Mouse (Mus musculus) thymus, adult 2 months (tissue): Measurements from ENCODE around the gene Slamf7. TPM values are rescaled to one million over a fixed set of nuclear protein-coding genes. Genes with fewer than 3 reads are reported as not detected.
A peak's percentile ranks its signal among the peaks of the same experiment; 100 is the strongest.

Source experiments
- DNase-seq: peaks from one replicate; pipeline ENCODE4 v3.0.0; 2021
- H3K27ac ChIP-seq: fragments of 200-500 bp; 2 replicates; pipeline ENCODE4 v1.5.1; 2012; ENCODE audit warnings: low read length, control low read depth; ENCODE audit not compliant: control insufficient read depth, insufficient read depth
- H3K27me3 ChIP-seq: fragments of 200-500 bp; 2 replicates; pipeline ENCODE4 v1.6.1; 2012; ENCODE audit warnings: mild to moderate bottlenecking, low read length, moderate library complexity, mixed read lengths; ENCODE audit not compliant: control insufficient read depth, insufficient read depth
- H3K36me3 ChIP-seq: fragments of 200-500 bp; 2 replicates; pipeline ENCODE4 v1.6.1; 2012; ENCODE audit warnings: mild to moderate bottlenecking, low read length, moderate library complexity; ENCODE audit not compliant: control insufficient read depth, insufficient read depth
- H3K4me1 ChIP-seq: fragments of 200-500 bp; replicated peaks from 2 replicates; pipeline ENCODE4 v1.6.1; 2012; ENCODE audit warnings: low read length; ENCODE audit not compliant: control insufficient read depth, insufficient read depth
- H3K4me3 ChIP-seq: fragments of 200-500 bp; 2 replicates; pipeline ENCODE4 v1.5.1; 2012; ENCODE audit warnings: mild to moderate bottlenecking, low read length, control low read depth, moderate library complexity; ENCODE audit not compliant: control insufficient read depth, insufficient read depth
- CTCF ChIP-seq: fragments of 200-500 bp; IDR thresholded peaks from 2 replicates; pipeline ENCODE4 v1.5.1; 2012; ENCODE audit warnings: mild to moderate bottlenecking, control low read depth, low read length, moderate library complexity, borderline replicate concordance; ENCODE audit not compliant: control insufficient read depth, poor library complexity, insufficient read depth; ENCODE audit errors: extremely low read depth
- POLR2A ChIP-seq: fragments of 200-500 bp; IDR thresholded peaks from 2 replicates; pipeline ENCODE4 v1.6.1; 2012; ENCODE audit warnings: mild to moderate bottlenecking, low read length, control low read depth, moderate library complexity; ENCODE audit not compliant: control insufficient read depth, poor library complexity, insufficient read depth; ENCODE audit errors: extremely low read depth
- WGBS: fragments of 180-500 bp; shearing (Covaris S2); methylation state at CpG from one replicate; pipeline ENCODE4 v1.1.7; 2018; 5-methylcytosine and 5-hydroxymethylcytosine counted together
- polyA plus RNA-seq: library from polyadenylated mRNA; depleted of rRNA; stranded (reverse); fragments of >200 nt; gene quantifications from 2 replicates; pipeline ENCODE4 v1.2.3, GENCODE M21; 2012

Gene Slamf7
- polyA plus RNA-seq, 1 experiment, result 4.5 TPM

DNA sequence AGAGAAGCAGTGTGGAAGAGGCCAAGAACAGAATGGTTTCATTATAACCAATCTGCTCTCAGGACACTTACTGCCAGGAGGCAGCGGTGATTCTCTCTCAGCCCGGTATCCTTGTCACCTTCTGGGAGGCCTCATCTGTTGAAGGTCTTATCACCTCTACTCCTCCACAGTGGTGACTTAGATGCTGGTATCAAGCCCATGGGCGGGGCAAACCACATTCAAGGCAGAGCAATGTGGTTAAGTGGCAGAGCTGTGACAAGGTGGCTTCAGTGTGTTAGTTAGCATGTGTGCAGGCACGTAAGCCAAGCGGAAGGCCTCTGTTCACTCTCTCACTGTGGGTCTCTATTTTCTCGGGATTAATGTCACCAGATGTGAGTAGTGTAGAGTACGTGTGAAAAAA, 9.2 kb downstream of the Slamf7 start:
- Histone ChIP-seq H3K4me1 (peaks cover 3% of the 10 kb centered on the region; the same call in 1 of the 2 replicates), H3K27ac (no peak overlapping the region), H3K4me3 (no peak overlapping the region), H3K27me3 (no peaks in the 10 kb centered on the region), H3K36me3 (no peaks in the 10 kb centered on the region)
- TF ChIP-seq CTCF, result no peak
- no peak for TF ChIP-seq POLR2A
- 16% methylated on average over 7 of the region's 7 CpGs for WGBS
- DNase-seq, result peak; percentile 43

DNA sequence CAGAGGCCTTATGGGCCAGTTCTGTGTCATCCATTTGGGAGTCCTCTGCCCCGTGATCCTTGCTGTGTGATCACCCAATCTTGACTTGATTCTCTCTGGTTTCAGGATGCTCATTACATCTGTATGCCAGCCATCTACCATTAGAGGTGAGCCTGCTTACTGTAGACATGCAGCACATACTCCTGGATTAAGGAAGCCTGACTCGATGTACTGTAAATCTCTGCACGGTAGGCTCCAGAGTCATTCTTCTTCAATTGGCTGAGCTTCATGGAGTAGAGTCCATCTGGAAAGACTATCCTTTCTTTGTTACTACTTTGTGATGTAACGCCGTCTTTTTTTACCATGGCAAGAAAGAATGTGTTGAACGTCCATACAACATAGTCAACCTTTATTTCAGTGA, 12.0 kb downstream of the Slamf7 start:
- DNase-seq, result no peak
- Histone ChIP-seq H3K27me3 (no peaks in the 10 kb centered on the region), H3K4me3 (no peak overlapping the region), H3K27ac (no peak overlapping the region), H3K36me3 (no peaks in the 10 kb centered on the region), H3K4me1 (peaks cover 3% of the 10 kb centered on the region; the same call in 1 of the 2 replicates)
- no peak for TF ChIP-seq CTCF
- no peak for TF ChIP-seq POLR2A
- WGBS, result 98% methylated on average over 6 of the region's 6 CpGs

DNA sequence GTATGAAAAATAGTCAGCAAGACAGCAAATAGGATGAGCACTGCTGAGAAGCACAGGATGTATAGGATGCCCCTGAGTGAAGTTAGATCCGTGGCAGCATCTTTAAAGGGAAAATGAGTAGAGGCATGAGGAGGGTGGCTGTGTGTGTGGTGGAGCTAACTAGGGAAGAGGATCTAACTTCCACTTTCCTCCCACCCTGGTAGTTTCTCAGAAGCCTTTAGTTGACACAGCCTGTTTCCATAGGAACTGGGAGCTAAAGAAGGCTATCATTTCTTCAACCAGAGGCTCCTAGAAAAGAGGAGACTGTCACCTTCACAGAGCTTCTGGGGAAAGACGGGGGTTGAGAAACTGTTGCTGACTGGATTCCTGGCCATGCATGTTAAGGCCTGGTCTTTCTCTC, 14.1 kb downstream of the Slamf7 start:
- TF ChIP-seq CTCF, result no peak
- no peak for TF ChIP-seq POLR2A
- DNase-seq, result no peak
- H3K36me3 ChIP-seq, result no peaks in the 10 kb centered on the region
- H3K27ac ChIP-seq, result no peak overlapping the region
- H3K4me3 ChIP-seq, result no peak overlapping the region
- H3K4me1 ChIP-seq, result peaks cover 3% of the 10 kb centered on the region; the same call in 1 of the 2 replicates
- WGBS, result 68% methylated on average over 2 of the region's 2 CpGs
- no peaks in the 10 kb centered on the region for H3K27me3 ChIP-seq

DNA sequence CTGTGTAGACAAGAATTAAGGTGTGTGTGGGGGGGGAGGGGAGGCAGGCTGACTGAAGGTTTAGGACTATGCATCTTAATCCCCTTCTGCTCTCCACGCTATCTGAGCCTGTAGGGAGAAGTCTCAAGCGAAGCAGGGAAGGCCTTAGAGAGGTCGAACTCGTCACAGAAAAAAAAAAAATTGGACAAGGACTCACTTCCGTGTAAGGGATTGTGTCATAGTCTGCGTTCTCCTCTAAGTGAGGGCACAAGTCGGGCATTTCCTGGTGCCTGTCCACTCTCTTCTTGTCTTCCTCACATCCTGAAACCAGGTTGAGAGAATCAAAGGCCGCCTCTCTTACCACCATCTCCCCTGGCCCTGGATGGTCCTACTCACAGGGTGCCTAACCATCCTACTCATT, 15.7 kb downstream of the Slamf7 start:
- Histone ChIP-seq H3K4me3 (no peak overlapping the region), H3K27me3 (no peaks in the 10 kb centered on the region), H3K4me1 (0 out of 2 replicates have a peak, but pooled peaks cover 3% of the 10 kb centered on the region), H3K27ac (no peak overlapping the region), H3K36me3 (no peaks in the 10 kb centered on the region)
- no peak for TF ChIP-seq CTCF
- no peak for TF ChIP-seq POLR2A
- DNase-seq, result no peak
- WGBS, result 90% methylated on average over 8 of the region's 8 CpGs

DNA sequence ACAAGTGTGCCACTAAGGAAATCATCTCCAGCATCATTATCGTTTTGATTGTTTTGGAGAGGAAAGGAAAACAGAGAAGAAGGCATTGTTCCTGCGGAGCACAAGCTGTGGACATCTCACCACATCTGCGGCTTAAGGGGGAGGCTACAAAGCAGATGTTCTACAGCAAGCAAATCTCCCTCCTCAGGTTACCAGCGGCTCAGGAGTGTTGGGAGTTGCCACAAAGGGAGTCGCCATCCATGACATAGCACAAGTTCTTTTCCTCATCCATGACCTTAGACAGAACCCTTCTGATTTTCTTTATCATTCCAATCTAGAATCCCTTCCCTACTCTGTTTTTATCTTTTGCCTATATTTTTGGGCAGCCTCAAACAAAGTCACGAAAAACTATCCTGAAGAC, 17.1 kb downstream of the Slamf7 start:
- 89% methylated on average over 6 of the region's 6 CpGs for WGBS
- Histone ChIP-seq H3K36me3 (no peaks in the 10 kb centered on the region), H3K4me3 (no peak overlapping the region), H3K27ac (no peak overlapping the region), H3K27me3 (no peaks in the 10 kb centered on the region), H3K4me1 (peaks cover 6% of the 10 kb centered on the region)
- TF ChIP-seq POLR2A, result no peak
- no peak for TF ChIP-seq CTCF
- DNase-seq, result no peak

DNA sequence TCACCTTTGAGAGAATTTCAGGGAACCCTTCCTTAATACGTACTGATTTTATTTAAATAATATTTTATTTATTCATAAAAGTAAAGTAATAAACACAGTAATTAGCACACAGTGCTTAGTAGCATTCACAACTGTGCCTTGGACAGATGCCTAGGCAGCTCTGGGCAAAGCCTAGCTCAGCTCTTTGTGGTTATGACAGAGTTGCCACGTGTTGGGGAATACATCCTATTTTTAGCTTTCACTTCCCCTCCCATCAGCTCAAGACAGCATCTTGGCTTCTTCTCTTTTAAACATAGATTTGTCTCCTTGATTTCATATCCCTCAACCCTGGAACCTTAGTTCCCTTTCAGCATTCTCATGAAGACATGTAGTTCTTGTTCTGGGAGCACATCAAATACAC, 21.4 kb downstream of the Slamf7 start:
- Histone ChIP-seq H3K36me3 (no peaks in the 10 kb centered on the region), H3K27ac (no peak overlapping the region), H3K4me1 (peaks cover 12% of the 10 kb centered on the region), H3K27me3 (no peaks in the 10 kb centered on the region), H3K4me3 (no peak overlapping the region)
- no peak for TF ChIP-seq POLR2A
- no peak for TF ChIP-seq CTCF
- DNase-seq, result no peak
- WGBS, result 6% methylated on average over 2 of the region's 2 CpGs

DNA sequence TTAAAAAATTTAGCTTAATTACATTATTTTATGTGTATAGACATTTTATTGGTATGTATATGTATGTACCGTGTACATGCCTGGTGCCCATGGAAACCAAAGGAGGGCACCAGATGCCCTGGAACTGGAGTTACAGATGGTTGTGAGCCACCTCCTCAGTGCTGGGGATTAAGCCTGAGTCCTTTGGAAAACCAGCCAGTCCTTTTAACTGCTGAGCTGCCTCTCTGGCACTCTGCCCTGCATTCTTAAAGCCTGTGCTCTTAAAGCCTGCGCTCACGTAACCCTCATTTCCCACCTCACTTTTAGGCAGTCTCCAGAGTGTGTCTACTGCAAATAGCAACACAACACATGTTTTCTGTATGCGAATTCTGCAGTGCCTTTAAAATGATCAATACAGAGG, 21.9 kb downstream of the Slamf7 start:
- H3K27ac ChIP-seq, result no peak overlapping the region
- H3K4me1 ChIP-seq, result peaks cover 12% of the 10 kb centered on the region
- H3K36me3 ChIP-seq, result no peaks in the 10 kb centered on the region
- 57% methylated on average over 4 of the region's 4 CpGs for WGBS
- DNase-seq, result no peak
- H3K27me3 ChIP-seq, result no peaks in the 10 kb centered on the region
- TF ChIP-seq CTCF (no peak), POLR2A (no peak)
- H3K4me3 ChIP-seq, result no peak overlapping the region
